ENCODE assay signal across 42 mouse cellular contexts in the genomic region with DNA sequence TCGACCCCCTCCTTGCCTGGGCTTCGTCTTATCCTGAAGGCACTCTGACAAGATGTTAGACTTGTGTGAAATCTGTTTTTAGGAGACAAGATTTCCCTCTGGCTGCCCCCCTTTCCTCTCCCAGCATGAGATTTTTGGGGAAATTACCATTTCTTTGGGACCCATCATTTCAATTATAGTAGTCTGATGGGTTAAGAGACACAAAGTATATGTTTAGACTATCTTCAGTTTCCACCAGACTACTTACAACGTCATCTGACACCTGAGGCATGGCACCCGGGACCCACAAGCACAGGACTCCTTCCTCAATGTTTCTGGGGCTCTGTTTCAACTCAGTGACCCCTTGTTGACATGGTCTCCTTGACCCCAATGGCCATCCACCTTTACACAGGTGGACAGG. TPM values are rescaled to one million over a fixed set of nuclear protein-coding genes. Genes with fewer than 3 reads are reported as not detected.
"Had no signal": no experiment of that assay in that cellular context is flagged by ENCODE, and none has a peak within 500 bp of the region (broad histone marks: within the 10 kb centered on the region; RNA-seq: fewer than 3 reads in every experiment).

No protein-coding gene starts in this region.

- H3K27me3 ChIP-seq: heart, embryonic 15.5 days; hindbrain, embryonic 12.5 days; hindbrain, embryonic 13.5 days; hindbrain, embryonic 15.5 days; intestine, embryonic 15.5 days; kidney, embryonic 15.5 days had no signal

- H3K4me3 ChIP-seq: heart, embryonic 12.5 days; heart, embryonic 13.5 days; heart, embryonic 15.5 days; hindbrain, embryonic 10.5 days; hindbrain, embryonic 12.5 days; hindbrain, embryonic 13.5 days; hindbrain, embryonic 15.5 days; intestine, embryonic 15.5 days; kidney, embryonic 15.5 days; layer of hippocampus, adult 2 months; left cerebral cortex, adult 2 months had no signal

- H3K36me3 ChIP-seq: heart, embryonic 12.5 days; heart, embryonic 13.5 days; heart, embryonic 15.5 days; hindbrain, embryonic 10.5 days; hindbrain, embryonic 12.5 days; hindbrain, embryonic 13.5 days; hindbrain, embryonic 15.5 days; intestine, embryonic 15.5 days; kidney, embryonic 15.5 days had no signal

- DNase-seq: heart, postnatal 10 days; heart, postnatal 14 days; heart, postnatal 36 days; heart, postnatal 4 days; kidney, adult 11 months; kidney, adult 18-20 months; kidney, adult 2 months; kidney, adult 8-10 months; kidney, adult 9 months; kidney, postnatal 10 days; kidney, postnatal 14 days; kidney, postnatal 25 days; kidney, postnatal 36 days; kidney, postnatal 4 days; layer of hippocampus, adult 9-11 months; layer of hippocampus, postnatal 36 days had no signal

- H3K9me3 ChIP-seq: heart, embryonic 12.5 days; heart, embryonic 13.5 days; heart, embryonic 15.5 days; hindbrain, embryonic 10.5 days; hindbrain, embryonic 12.5 days; hindbrain, embryonic 13.5 days; hindbrain, embryonic 15.5 days; intestine, embryonic 15.5 days; kidney, embryonic 15.5 days had no signal

- H3K4me1 ChIP-seq: hindbrain, embryonic 15.5 days had no signal

- H3K27ac ChIP-seq: heart, embryonic 13.5 days; heart, embryonic 15.5 days; hindbrain, embryonic 10.5 days; hindbrain, embryonic 12.5 days; hindbrain, embryonic 13.5 days; hindbrain, embryonic 14.5 days; hindbrain, embryonic 15.5 days; hindbrain, postnatal 0 days; intestine, embryonic 15.5 days; kidney, embryonic 15.5 days; kidney, postnatal 0 days; layer of hippocampus, adult 2 months; left cerebral cortex, adult 2 months had no signal

RNA-seq across cellular contexts. Expression of a gene that starts 27.5 kb away (rescaled TPM):
- polyA plus RNA-seq: hindbrain, embryonic 10.5 days had no signal

RNA-seq across cellular contexts. Expression of a gene that starts 37.1 kb away (rescaled TPM):
- polyA plus RNA-seq: heart, embryonic 11.5 days; heart, embryonic 12.5 days; heart, embryonic 13.5 days; heart, embryonic 14.5 days; heart, embryonic 15.5 days; heart, embryonic 16.5 days; heart, postnatal 0 days; inflammation-experienced regulatory T-cells, adult 6 months; kidney, adult 2 months; kidney, embryonic 14.5 days; kidney, embryonic 16.5 days; kidney, postnatal 0 days; large intestine, adult 2 months had no signal

RNA-seq across cellular contexts. Expression of a gene that starts 42.1 kb away (rescaled TPM):
- polyA plus RNA-seq: heart, embryonic 11.5 days; heart, embryonic 12.5 days; heart, embryonic 13.5 days; heart, embryonic 14.5 days; heart, embryonic 15.5 days; heart, embryonic 16.5 days; heart, postnatal 0 days; hindbrain, embryonic 10.5 days; hindbrain, embryonic 11.5 days; hindbrain, embryonic 12.5 days; hindbrain, embryonic 13.5 days; hindbrain, embryonic 14.5 days; hindbrain, embryonic 15.5 days; hindbrain, embryonic 16.5 days; hindbrain, postnatal 0 days; inflammation-experienced regulatory T-cells, adult 6 months; intestine, embryonic 15.5 days; intestine, embryonic 16.5 days; intestine, postnatal 0 days; kidney, adult 2 months; kidney, embryonic 14.5 days; kidney, embryonic 15.5 days; kidney, embryonic 16.5 days; kidney, postnatal 0 days; large intestine, adult 2 months had no signal
